Mouse (Mus musculus) megakaryocyte-erythroid progenitor cell, adult 5-6 weeks (primary cell): ENCODE data around the gene Pla2g1b. TPM values are rescaled to one million over a fixed set of nuclear protein-coding genes. Genes with fewer than 3 reads are reported as not detected.

Source experiments
- ATAC-seq: replicated peaks from 2 replicates; pipeline ENCODE4 v1.8.0; 2016; ENCODE audit warnings: mild to moderate bottlenecking, inconsistent platforms; ENCODE audit not compliant: severe bottlenecking, poor library complexity, low FRiP score, low TSS enrichment
- total RNA-seq, 2 experiments: library from RNA; stranded (forward) in 1 of 2; stranded (reverse) in 1 of 2; fragments of 200-1000, 215-1000 nt in 1 of 2; fragments of >200 nt in 1 of 2; fragmentation: Nextera tagmentation in 1 of 2; gene quantifications; 2 replicates each; pipeline ENCODE4 v1.2.3; 2014 to 2017

Gene Pla2g1b
- not detected in 2 replicates for total RNA-seq (2014; fragmentation: Nextera tagmentation)
- total RNA-seq (2017), result not detected in 2 replicates

GRCm38 (mm10) chr5:115465642-115466420 is at the start of gene Pla2g1b:
Gene Pla2g1b, plus strand, starts transcription at chr5:115466262.
- no peak; the same call in 1 of the 2 replicates for ATAC-seq

DNA sequence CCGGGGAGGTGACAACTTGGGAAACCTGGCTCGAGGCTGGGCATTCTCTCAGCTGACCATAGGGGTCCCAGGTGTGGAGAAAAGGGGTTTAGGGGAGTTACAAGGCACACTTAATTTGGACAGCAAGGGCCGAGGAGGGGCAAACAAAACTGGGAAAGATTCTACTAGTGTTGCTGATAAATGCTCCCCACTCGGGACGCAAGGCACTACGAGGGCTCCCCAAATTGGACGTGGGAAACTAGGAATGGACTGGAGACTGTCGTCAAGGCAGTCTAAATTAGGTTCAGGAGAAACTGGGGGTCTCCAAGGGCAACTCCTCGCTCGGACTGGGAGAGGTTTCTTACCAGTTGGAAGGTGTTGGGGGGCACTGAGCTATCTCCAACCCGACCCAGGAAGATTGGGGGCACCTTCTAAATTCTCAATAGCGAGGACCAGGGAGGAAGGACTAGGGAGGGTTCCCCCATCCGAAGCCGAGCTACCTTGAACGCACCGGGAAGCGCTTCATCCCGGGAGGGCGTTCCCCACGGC is 37.2 kb upstream of the Pla2g1b start:
- no peak for ATAC-seq

DNA sequence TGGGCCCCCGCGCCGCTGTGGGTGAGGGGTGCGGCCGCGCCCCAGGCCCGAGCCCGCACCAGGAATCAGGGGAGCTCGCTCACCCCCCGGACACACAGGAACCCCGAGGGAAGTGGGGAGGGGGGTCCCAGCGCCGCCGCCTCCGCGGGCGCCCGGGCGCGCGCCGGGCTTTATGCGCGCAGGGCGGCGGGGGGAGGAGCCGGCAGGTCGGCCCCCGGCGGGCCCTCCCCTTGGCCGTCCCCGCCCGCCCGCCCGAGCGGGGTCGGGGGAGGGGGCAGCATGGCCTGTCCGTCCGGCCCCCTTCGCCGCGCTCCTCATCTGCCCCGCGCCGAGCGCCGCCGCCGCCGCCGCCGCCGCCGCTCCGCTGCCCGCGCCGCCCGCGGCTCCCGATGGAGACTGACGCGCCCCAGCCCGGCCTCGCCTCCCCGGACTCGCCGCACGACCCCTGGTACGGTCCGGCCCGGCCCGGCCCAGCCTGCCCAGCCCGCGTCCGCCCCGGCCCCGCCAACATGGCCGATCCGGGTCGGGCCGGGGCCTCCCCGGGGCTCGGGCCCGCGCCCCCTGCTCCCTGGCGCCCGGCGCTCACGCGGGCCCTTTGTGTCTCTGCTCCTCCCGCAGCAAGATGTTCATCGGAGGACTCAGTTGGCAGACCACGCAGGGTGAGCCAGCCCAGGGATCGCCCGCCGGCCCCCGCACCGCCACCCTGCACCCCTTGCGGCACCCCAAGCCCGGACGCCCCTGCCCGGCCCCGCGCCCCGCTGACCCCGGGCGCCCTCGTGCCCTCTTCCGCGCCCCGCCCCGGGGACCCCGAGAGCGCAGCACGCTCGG is 36.5 kb upstream of the Pla2g1b start, which contains the start of gene Msi1:
TSS of gene Msi1 (plus strand) at position 241 of the 828 bp plus-strand sequence.
- ATAC-seq, result no peak

DNA sequence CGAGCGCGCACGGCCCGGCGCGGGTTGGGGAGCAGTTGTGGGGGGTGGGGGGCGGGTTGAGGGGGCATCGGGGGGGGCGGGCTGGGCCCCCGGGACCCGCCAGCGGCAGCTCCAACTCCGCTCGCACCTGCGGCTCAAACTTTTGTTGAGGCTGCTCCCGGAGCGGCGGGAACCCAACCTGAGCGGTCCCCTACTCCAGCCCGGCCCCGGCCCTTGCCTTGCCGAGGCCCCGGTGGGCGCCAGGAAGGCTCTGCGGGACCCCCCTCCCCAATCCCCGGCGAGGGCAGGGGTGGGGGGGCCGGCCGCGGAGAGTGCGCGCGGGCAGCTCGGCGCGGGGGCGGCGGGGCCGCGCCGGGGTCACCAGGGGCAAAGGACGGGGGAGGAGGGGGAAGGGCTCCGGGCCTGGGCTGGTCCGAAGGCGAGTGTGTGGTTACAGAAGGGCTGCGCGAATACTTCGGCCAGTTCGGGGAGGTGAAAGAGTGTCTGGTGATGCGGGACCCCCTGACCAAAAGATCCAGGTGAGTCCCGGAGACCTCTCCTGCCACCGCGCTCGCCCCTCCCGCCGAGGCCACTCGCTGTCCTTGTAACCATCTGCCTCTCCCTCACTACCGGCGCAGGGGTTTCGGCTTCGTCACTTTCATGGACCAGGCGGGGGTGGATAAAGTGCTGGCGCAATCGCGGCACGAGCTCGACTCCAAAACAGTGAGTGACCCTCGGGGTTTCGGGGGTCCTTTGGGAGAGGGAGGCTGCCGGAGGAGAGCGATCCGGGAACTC is 35.7 kb upstream of the Pla2g1b start:
- ATAC-seq, result no peak

DNA sequence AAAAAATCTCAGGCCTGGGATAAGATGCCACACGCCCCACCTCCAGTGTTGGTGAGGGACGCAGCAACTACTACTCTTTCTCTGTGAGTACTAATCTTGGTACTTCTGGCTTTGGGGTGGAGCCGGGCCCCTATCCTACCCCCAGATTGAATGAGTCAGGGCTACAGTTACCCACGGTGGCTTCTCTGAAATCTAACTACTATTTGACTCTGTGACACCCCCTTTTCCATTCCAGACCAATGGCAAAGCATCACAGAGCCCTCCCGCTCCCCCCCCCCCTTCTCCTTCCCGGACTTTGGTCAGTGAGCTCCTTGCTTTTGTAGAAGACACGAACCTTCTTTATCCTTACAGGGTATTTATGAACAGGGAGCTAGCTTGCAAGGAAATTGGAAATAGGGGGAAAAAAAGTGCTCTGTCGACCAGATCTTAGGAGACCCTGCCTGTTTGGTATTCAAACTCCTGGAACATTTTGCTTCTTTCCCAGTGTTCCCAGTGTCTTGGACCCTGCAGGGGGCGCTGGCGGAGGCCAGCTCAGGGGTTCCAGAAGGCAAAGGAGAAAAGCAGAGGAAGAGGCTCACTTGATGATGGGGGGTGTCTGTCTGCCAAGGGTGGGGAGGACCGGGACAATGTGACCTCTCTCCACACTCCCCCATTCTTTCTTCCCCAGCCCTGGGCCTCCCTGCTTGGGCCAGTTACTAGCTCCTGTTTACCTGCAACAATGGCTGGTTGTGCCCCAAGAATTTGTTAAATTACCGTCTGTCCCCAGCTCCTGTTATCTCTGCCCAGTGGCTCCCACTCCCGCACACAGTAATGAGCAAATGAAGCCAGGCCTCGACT is 34.8 kb upstream of the Pla2g1b start:
- ATAC-seq, result no peak

DNA sequence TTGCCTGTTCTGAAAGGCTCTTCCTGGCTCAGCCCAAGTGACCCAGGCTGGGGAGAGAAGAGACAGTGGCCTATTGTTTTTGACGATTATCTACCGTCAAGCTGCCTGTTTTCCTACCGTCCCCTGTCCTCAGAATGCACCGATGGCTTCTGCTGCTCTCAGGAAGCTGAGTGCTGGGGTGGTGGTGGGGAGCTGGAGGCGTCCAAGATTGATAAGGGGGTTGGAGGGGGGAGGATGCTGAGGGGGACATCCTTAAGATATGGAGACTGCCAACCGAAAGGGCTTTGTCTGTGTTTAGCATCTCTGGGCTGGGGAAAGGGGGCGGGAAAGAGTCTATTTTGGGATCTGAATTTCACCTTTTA is 34.2 kb upstream of the Pla2g1b start:
- ATAC-seq, result no peak

DNA sequence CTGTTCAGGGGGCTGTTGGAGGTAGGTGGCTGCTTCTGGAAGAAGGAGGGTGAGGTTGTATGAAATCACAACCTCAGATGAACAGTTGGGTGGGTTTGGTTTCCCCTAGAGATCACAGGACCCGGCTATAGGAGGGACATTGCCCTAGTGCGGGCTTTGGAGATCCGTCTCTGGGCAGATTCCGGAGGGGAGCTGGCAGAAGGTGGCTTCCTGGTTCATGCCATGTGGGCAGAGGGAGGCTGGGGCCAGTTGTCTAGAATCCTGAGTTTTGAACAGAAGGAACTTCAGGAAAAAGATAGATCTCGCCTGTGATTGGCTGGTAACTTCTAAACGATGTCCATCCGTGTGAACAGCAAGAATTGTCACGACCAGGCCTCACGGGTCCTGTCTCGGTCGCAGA is 33.7 kb upstream of the Pla2g1b start:
- ATAC-seq, result no peak

DNA sequence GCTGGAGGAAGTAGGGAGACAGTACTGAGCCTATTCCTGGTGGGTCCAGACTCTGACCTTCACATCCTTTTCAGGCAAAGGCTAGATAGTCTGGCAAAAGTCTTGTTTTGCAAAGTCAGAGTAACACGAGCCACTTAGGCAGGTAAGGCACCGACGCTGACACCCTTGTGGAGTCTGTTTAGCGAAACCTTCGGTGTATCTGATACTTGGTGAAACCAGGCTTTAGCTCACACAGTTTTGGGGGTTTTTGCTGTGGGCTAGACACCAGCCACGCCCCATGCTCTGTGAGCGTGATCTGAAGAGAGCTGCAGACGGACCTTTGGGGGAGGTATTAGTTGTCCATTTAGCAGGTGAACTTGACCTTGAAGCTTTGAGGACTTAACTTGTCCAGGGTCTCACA is 32.9 kb upstream of the Pla2g1b start:
- ATAC-seq, result no peak

- no peak for ATAC-seq
Observed at GRCm38 (mm10) chr5:115434280-115434852, 31.7 kb upstream of the Pla2g1b start.

- no peak for ATAC-seq
Observed at GRCm38 (mm10) chr5:115434853-115435754, 31.0 kb upstream of the Pla2g1b start.

- ATAC-seq, result no peak
Observed at GRCm38 (mm10) chr5:115435755-115436379, 30.2 kb upstream of the Pla2g1b start.

- ATAC-seq, result no peak
Observed at GRCm38 (mm10) chr5:115436421-115437124, 29.5 kb upstream of the Pla2g1b start.

GRCm38 (mm10) chr5:115437242-115437944 is 28.7 kb upstream of the Pla2g1b start:
- no peak for ATAC-seq

DNA sequence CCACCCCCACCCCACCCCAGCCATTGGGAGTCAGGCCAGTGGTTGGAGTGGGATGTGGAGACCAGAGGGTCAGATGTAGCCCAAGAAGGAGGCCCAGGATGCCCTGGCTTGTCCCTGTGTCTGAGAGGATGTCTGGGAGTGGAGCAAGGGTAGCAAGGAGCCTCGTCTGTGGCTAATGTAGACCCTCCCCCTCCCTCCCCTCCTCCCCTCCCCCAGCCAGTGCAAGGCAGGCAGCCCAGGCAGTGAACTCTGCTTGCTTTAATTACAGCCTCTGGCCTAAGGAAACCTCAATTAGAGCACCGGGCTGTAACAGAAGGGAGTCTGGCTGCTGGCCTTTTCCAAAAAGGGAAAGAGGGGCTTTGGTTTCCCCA is 28.1 kb upstream of the Pla2g1b start:
- ATAC-seq, result no peak

DNA sequence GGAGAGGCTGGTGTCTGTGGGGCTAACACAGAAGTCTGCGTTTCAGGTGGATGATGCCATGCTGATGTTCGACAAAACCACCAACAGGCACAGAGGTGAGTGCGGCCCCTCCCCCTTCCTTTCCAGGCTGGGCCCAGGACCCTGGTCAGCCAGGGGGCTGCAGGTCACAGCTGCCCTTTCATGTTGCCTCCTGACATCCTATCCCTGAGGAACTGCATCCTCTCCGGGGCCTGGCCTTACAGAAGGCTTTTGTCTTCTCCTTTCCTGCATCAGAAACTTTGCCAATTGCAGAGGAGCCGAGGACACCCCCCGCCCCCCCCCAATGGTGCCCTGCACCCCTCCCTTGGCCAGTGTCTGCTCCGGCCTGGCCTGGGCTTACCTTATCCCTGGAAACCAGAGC is 27.4 kb upstream of the Pla2g1b start:
- ATAC-seq, result no peak
